Mouse (Mus musculus): ENCODE results near the gene Cyp4f18. TPM values are rescaled to one million over a fixed set of nuclear protein-coding genes. Genes with fewer than 3 reads are reported as not detected.
A peak's percentile ranks its signal among the peaks of the same experiment; 100 is the strongest.
"Not testable (repeated sequence)": the region's sequence is repeated elsewhere in the genome, so short reads cannot be mapped to it uniquely, and the experiment has no call there.

Cyp4f18 gene
- total RNA-seq, 1 experiment from 2014 or later, result 0.64 TPM

- no peak for ATAC-seq (replicated peaks; ENCODE audit: low read depth, poor library complexity, severe bottlenecking)
These were observed 24.8 kb downstream of the Cyp4f18 start for GRCm38 (mm10) chr8:71984601-71985000.

- no peak for ATAC-seq (replicated peaks; ENCODE audit: low read depth, poor library complexity, severe bottlenecking)
These were observed 28.0 kb downstream of the Cyp4f18 start for GRCm38 (mm10) chr8:71981456-71981855.

- peak; percentile 72 for ATAC-seq (replicated peaks; ENCODE audit: low read depth, poor library complexity, severe bottlenecking)
These were observed 28.4 kb downstream of the Cyp4f18 start for GRCm38 (mm10) chr8:71981032-71981431.

GRCm38 (mm10) chr8:71974211-71974610 is 35.2 kb downstream of the Cyp4f18 start:
- no peak for ATAC-seq (replicated peaks; ENCODE audit: low read depth, poor library complexity, severe bottlenecking)

- peak; percentile 60; the same call in 1 of the 2 replicates for ATAC-seq (replicated peaks; ENCODE audit: low read depth, poor library complexity, severe bottlenecking)
These were observed 37.5 kb downstream of the Cyp4f18 start for GRCm38 (mm10) chr8:71971945-71972344.

GRCm38 (mm10) chr8:71968636-71969035 is 40.8 kb downstream of the Cyp4f18 start:
- no peak for ATAC-seq (replicated peaks; ENCODE audit: low read depth, poor library complexity, severe bottlenecking)

- no peak for ATAC-seq (replicated peaks; ENCODE audit: low read depth, poor library complexity, severe bottlenecking)
These were observed 41.3 kb downstream of the Cyp4f18 start for GRCm38 (mm10) chr8:71968100-71968499.

GRCm38 (mm10) chr8:71967261-71967660 is 42.2 kb downstream of the Cyp4f18 start:
- no peak for ATAC-seq (replicated peaks; ENCODE audit: low read depth, poor library complexity, severe bottlenecking)

- no peak for ATAC-seq (replicated peaks; ENCODE audit: low read depth, poor library complexity, severe bottlenecking)
These were observed 43.0 kb downstream of the Cyp4f18 start for GRCm38 (mm10) chr8:71966411-71966810.

- ATAC-seq (replicated peaks; ENCODE audit: low read depth, poor library complexity, severe bottlenecking), result no peak
These were observed 44.3 kb downstream of the Cyp4f18 start for GRCm38 (mm10) chr8:71965166-71965565.

- no peak for ATAC-seq (replicated peaks; ENCODE audit: low read depth, poor library complexity, severe bottlenecking)
These were observed 45.4 kb downstream of the Cyp4f18 start for GRCm38 (mm10) chr8:71964051-71964450.

GRCm38 (mm10) chr8:71961796-71962195 is 47.6 kb downstream of the Cyp4f18 start:
- no peak for ATAC-seq (replicated peaks; ENCODE audit: low read depth, poor library complexity, severe bottlenecking)

GRCm38 (mm10) chr8:71960483-71960882 is 48.9 kb downstream of the Cyp4f18 start:
- no peak for ATAC-seq (replicated peaks; ENCODE audit: low read depth, poor library complexity, severe bottlenecking)

GRCm38 (mm10) chr8:71954666-71955065 is 54.8 kb downstream of the Cyp4f18 start:
- no peak for ATAC-seq (replicated peaks; ENCODE audit: low read depth, poor library complexity, severe bottlenecking)

GRCm38 (mm10) chr8:71952961-71953700 is 56.3 kb downstream of the Cyp4f18 start:
- ATAC-seq (replicated peaks; ENCODE audit: low read depth, poor library complexity, severe bottlenecking), result not testable (repeated sequence)

- ATAC-seq (replicated peaks; ENCODE audit: low read depth, poor library complexity, severe bottlenecking), result no peak
These were observed 56.9 kb downstream of the Cyp4f18 start for GRCm38 (mm10) chr8:71952489-71952888.

GRCm38 (mm10) chr8:71951436-71952161 is 57.8 kb downstream of the Cyp4f18 start:
- no peak for ATAC-seq (replicated peaks; ENCODE audit: low read depth, poor library complexity, severe bottlenecking)

GRCm38 (mm10) chr8:71950482-71951221 is 58.8 kb downstream of the Cyp4f18 start, which contains the start of gene Zfp961:
Zfp961 (plus strand) TSS chr8:71951038.
- ATAC-seq (replicated peaks; ENCODE audit: low read depth, poor library complexity, severe bottlenecking), result peak; percentile 99

- ATAC-seq (replicated peaks; ENCODE audit: low read depth, poor library complexity, severe bottlenecking), result no peak
These were observed 60.8 kb downstream of the Cyp4f18 start for GRCm38 (mm10) chr8:71948624-71949023.

- ATAC-seq (replicated peaks; ENCODE audit: low read depth, poor library complexity, severe bottlenecking), result 0 out of 2 replicates have a peak, but pooled peaks have one; percentile 18
These were observed 67.7 kb downstream of the Cyp4f18 start for GRCm38 (mm10) chr8:71941776-71942175.

All from common myeloid progenitor, adult 5-6 weeks (primary cell).